Mouse (Mus musculus): ENCODE results near the gene Rnf41. TPM values are rescaled to one million over a fixed set of nuclear protein-coding genes. Genes with fewer than 3 reads are reported as not detected.

Rnf41 gene
- total RNA-seq, 2 experiments from 2014 or later: 20.9 to 21.0 TPM

GRCm38 (mm10) chr10:128382482-128382881 is 29.0 kb upstream of the Rnf41 start:
- no peak for ATAC-seq (replicated peaks; ENCODE audit: poor library complexity)

- no peak for ATAC-seq (replicated peaks; ENCODE audit: poor library complexity)
Observed at GRCm38 (mm10) chr10:128385902-128386301, 25.6 kb upstream of the Rnf41 start.

GRCm38 (mm10) chr10:128388941-128389340 is 22.5 kb upstream of the Rnf41 start:
- ATAC-seq (replicated peaks; ENCODE audit: poor library complexity): no peak

- ATAC-seq (replicated peaks; ENCODE audit: poor library complexity): peak; percentile 70
Observed at GRCm38 (mm10) chr10:128389570-128389969, 21.9 kb upstream of the Rnf41 start.

GRCm38 (mm10) chr10:128390366-128390765 is 21.1 kb upstream of the Rnf41 start:
- ATAC-seq (replicated peaks; ENCODE audit: poor library complexity): no peak

GRCm38 (mm10) chr10:128391850-128392249 is 19.6 kb upstream of the Rnf41 start:
- no peak for ATAC-seq (replicated peaks; ENCODE audit: poor library complexity)

- peak; percentile 18; the same call in 1 of the 2 replicates for ATAC-seq (replicated peaks; ENCODE audit: poor library complexity)
Observed at GRCm38 (mm10) chr10:128396017-128396673, 15.3 kb upstream of the Rnf41 start.

GRCm38 (mm10) chr10:128396716-128397264 is 14.7 kb upstream of the Rnf41 start:
- ATAC-seq (replicated peaks; ENCODE audit: poor library complexity): no peak

GRCm38 (mm10) chr10:128397466-128397865 is 14.0 kb upstream of the Rnf41 start:
- ATAC-seq (replicated peaks; ENCODE audit: poor library complexity): no peak

GRCm38 (mm10) chr10:128400338-128400737 is 11.1 kb upstream of the Rnf41 start:
- ATAC-seq (replicated peaks; ENCODE audit: poor library complexity): no peak

- ATAC-seq (replicated peaks; ENCODE audit: poor library complexity): no peak
Observed at GRCm38 (mm10) chr10:128401056-128401455, 10.4 kb upstream of the Rnf41 start, which contains the start of gene Slc39a5. TSS of gene Slc39a5 (minus strand) at chr10:128401229.

GRCm38 (mm10) chr10:128401638-128402037 is 9.8 kb upstream of the Rnf41 start:
- ATAC-seq (replicated peaks; ENCODE audit: poor library complexity): no peak

GRCm38 (mm10) chr10:128403931-128404330 is 7.5 kb upstream of the Rnf41 start:
- ATAC-seq (replicated peaks; ENCODE audit: poor library complexity): no peak

GRCm38 (mm10) chr10:128408591-128409535 is 2.6 kb upstream of the Rnf41 start:
- ATAC-seq (replicated peaks; ENCODE audit: poor library complexity): 0 out of 2 replicates have a peak, but pooled peaks have one; percentile 7

- ATAC-seq (replicated peaks; ENCODE audit: poor library complexity): peak; percentile 79
Observed at GRCm38 (mm10) chr10:128409692-128410559, 1.5 kb upstream of the Rnf41 start.

GRCm38 (mm10) chr10:128410560-128410845 is 954 bp upstream of the Rnf41 start:
- no peak for ATAC-seq (replicated peaks; ENCODE audit: poor library complexity)

GRCm38 (mm10) chr10:128412055-128412381 is 561 bp downstream of the Rnf41 start:
- ATAC-seq (replicated peaks; ENCODE audit: poor library complexity): no peak

- ATAC-seq (replicated peaks; ENCODE audit: poor library complexity): no peak
Observed at GRCm38 (mm10) chr10:128412558-128412957, 1.1 kb downstream of the Rnf41 start.

- ATAC-seq (replicated peaks; ENCODE audit: poor library complexity): no peak
Observed at GRCm38 (mm10) chr10:128413076-128413475, 1.6 kb downstream of the Rnf41 start.

GRCm38 (mm10) chr10:128414848-128415247 is 3.4 kb downstream of the Rnf41 start:
- no peak for ATAC-seq (replicated peaks; ENCODE audit: poor library complexity)

- ATAC-seq (replicated peaks; ENCODE audit: poor library complexity): no peak
Observed at GRCm38 (mm10) chr10:128422426-128422825, 11.0 kb downstream of the Rnf41 start.
